Mouse (Mus musculus) kidney, embryonic 16.5 days (tissue): ENCODE measurements at regions not wholly inside any gene's neighbourhood (a gene's known extent, or its start where the extent isn't known, plus 50 kb on each side); places are given as distances from the start of the nearest gene placed in this dataset.

Experiments
- ATAC-seq: fragments of 200-750 bp; cut with Nextera tagmentation; 2 replicates; pipeline ENCODE4 v1.8.0; 2017; ENCODE audit warnings: moderate TSS enrichment; ENCODE audit not compliant: low FRiP score, low TSS enrichment
- H3K27ac ChIP-seq: fragments of 300-500 bp; sonication (generic); 2 replicates; pipeline ENCODE4 v1.5.1; 2014; ENCODE audit warnings: low read length
- H3K27me3 ChIP-seq: fragments of 300-500 bp; sonication (generic); 2 replicates; pipeline ENCODE4 v1.6.1; 2014; ENCODE audit warnings: low read length, control low read depth, mixed read lengths; ENCODE audit not compliant: insufficient read depth
- H3K36me3 ChIP-seq: fragments of 300-500 bp; sonication (generic); 2 replicates; pipeline ENCODE4 v1.6.1; 2014; ENCODE audit warnings: low read length, control low read depth, mixed read lengths; ENCODE audit not compliant: insufficient read depth
- H3K4me1 ChIP-seq: fragments of 300-500 bp; sonication (generic); 2 replicates; pipeline ENCODE4 v1.6.1; 2014; ENCODE audit warnings: low read length, control low read depth, mixed read lengths; ENCODE audit not compliant: insufficient read depth
- H3K4me2 ChIP-seq: fragments of 300-500 bp; sonication (generic); replicated peaks from 2 replicates; pipeline ENCODE4 v1.6.1; 2014; ENCODE audit warnings: low read depth, low read length
- H3K4me3 ChIP-seq: fragments of 300-500 bp; sonication (generic); 2 replicates; pipeline ENCODE4 v1.5.1; 2014; ENCODE audit warnings: mild to moderate bottlenecking, low read length
- H3K9ac ChIP-seq: fragments of 300-500 bp; sonication (generic); replicated peaks from 2 replicates; pipeline ENCODE4 v1.6.1; 2014; ENCODE audit warnings: low read length
- H3K9me3 ChIP-seq: fragments of 300-500 bp; sonication (generic); 2 replicates; pipeline ENCODE4 v1.6.1; 2016; ENCODE audit warnings: low read length, control low read depth
- WGBS: fragments of 180-500 bp; shearing (Covaris S2); extraction: QIAGEN DNeasy Blood & Tissue Kit; methylation state at CpG from one replicate; pipeline ENCODE4 v1.1.7; 2014; 5-methylcytosine and 5-hydroxymethylcytosine counted together

DNA sequence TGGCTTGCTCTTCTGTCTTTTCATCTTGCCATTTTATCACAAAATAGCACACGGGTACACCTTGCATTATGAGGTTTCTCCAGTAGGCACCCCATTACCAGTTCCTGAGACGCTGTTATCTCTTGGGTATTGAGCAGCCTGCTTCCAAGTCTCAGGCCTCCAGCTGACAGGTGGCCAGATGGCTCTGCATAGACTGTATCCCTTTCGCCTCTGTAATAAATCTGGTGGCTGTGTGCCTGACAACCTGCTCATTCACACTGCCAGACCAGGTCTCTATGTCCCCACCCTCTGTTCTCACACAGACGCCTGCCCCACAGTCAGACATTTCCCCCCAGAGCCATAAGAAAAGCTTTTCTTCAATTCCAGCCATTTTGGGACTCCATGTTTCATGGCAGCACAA, 66.3 kb upstream of the Nckap5 start:
- H3K27ac ChIP-seq = no peak overlapping the region
- no peaks in the 10 kb centered on the region for H3K9me3 ChIP-seq
- no peak overlapping the region for H3K4me3 ChIP-seq
- H3K9ac ChIP-seq = no peak overlapping the region
- H3K4me2 ChIP-seq = no peak overlapping the region
- no peaks in the 10 kb centered on the region for H3K4me1 ChIP-seq
- no peaks in the 10 kb centered on the region for H3K36me3 ChIP-seq
- WGBS = 63% methylated on average over 4 of the region's 4 CpGs
- ATAC-seq = no peak
- no peaks in the 10 kb centered on the region for H3K27me3 ChIP-seq

DNA sequence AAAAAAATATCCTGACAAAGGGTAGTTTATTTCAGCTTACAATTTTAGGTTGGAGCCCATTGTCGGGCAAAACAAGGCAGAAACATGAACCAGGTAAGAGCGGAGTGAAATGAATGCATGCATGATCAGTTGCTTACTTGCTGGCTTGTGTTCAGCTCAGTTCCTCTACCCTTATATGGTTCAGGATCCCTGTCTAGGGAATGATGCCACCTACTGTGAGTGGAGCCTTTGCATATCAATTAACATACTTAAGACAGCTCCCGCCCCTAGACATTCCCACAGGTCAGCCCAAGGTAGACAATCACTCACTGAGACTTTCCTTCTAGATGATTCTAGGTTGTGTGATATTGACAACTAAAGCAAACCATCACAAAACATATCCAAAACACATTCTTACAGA, 50.2 kb upstream of the Nckap5 start:
- no peak overlapping the region for H3K4me3 ChIP-seq
- H3K9me3 ChIP-seq = no peaks in the 10 kb centered on the region
- no peaks in the 10 kb centered on the region for H3K4me1 ChIP-seq
- H3K27ac ChIP-seq = no peak overlapping the region
- no peak overlapping the region for H3K4me2 ChIP-seq
- H3K27me3 ChIP-seq = no peaks in the 10 kb centered on the region
- no peaks in the 10 kb centered on the region for H3K36me3 ChIP-seq
- H3K9ac ChIP-seq = no peak overlapping the region
- no peak for ATAC-seq
- 89% methylated on average over 3 of the region's 3 CpGs for WGBS
